Mouse (Mus musculus): ENCODE results near the gene Gm20388. TPM values are rescaled to one million over a fixed set of nuclear protein-coding genes. Genes with fewer than 3 reads are reported as not detected.

Gene Gm20388
- polyA plus RNA-seq, 1 experiment from 2014 or later = not detected

DNA sequence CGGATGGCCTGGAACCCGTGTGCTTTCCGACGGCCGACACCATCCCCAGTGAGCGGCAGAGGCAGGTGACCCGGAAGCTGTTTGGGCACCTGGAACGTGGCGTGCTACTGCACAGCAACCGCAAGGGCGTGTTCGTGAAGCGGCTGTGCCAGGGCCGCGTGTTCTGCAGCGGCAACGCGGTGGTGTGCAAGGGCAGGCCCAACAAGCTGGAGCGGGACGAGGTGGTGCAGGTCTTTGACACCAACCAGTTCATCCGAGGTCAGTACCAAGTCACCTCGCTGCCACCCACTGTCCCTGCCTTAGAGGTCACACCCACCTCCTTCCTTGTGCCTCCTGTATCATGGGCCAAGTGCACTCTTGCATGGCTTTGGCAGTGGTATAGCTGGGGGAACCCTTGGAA lies 842.8 kb downstream of the Gm20388 start:
- H3K4me2 ChIP-seq = no peak overlapping the region
- no peak overlapping the region for H3K27ac ChIP-seq
- H3K27me3 ChIP-seq = no peaks in the 10 kb centered on the region
- no peak overlapping the region for H3K9ac ChIP-seq
- H3K4me3 ChIP-seq = no peak overlapping the region
- ATAC-seq (ENCODE audit: insufficient number of reproducible peaks, insufficient read depth, low FRiP score, low TSS enrichment, low read depth) = no peak
- peaks cover 24% of the 10 kb centered on the region for H3K4me1 ChIP-seq
- H3K36me3 ChIP-seq = no peaks in the 10 kb centered on the region
- WGBS = 95% methylated on average over 22 of the region's 22 CpGs
- H3K9me3 ChIP-seq = no peaks in the 10 kb centered on the region

DNA sequence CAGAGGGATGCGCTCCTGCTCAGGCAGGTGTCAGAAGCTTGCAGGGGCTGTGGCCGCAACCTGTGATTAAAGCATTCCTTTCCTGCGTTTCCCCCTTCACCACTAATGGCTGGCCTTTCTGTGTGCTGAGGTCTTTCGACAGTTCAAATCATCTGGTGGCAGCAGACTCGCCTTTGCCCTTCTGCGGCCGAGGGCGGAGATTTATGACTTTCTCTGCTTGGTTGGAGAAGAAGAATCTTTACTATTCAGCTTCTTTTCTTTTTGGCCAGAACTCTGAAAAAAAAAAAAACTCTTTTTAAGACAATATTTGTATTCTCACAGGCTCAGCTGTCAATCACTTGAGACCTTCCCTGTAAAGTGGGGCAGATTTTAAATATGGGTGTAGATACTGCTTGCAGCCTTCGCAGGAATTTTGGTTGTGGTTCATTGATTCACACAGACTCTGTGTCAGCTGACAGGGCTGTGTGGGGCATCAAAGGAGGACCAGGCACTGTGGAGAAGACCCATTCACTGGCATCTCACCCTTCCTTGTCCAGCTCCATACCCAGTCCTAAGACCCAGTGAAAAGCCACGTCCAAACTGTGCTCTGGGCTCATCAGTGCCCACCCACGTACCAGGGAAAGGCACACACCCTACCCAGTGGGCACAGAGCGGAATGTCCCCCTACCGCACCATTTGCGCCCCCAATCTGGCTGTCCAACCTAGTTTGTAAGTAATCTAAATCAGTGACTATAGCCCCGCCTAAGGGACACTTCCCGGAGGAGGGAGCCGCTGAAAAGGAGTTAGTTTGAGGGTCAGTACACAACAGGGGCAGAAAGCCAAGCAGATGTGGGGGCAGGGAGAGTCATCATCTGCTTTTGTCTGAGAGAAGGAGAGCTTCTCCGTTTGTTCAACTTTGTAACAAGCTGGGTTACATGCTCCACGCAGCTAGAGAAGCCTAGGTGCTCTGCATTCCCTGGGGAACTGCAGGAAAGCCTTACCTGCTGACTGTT lies 845.0 kb downstream of the Gm20388 start:
- Histone ChIP-seq H3K4me3 (no peak overlapping the region), H3K27me3 (no peaks in the 10 kb centered on the region), H3K27ac (0 out of 2 replicates have a peak overlapping the region, but pooled peaks have one; percentile 28), H3K36me3 (no peaks in the 10 kb centered on the region), H3K9me3 (no peaks in the 10 kb centered on the region), H3K9ac (no peak overlapping the region), H3K4me1 (peaks cover 24% of the 10 kb centered on the region), H3K4me2 (no peak overlapping the region)
- no peak for ATAC-seq (ENCODE audit: insufficient number of reproducible peaks, insufficient read depth, low FRiP score, low TSS enrichment, low read depth)
- 55% methylated on average over 19 of the region's 19 CpGs for WGBS

DNA sequence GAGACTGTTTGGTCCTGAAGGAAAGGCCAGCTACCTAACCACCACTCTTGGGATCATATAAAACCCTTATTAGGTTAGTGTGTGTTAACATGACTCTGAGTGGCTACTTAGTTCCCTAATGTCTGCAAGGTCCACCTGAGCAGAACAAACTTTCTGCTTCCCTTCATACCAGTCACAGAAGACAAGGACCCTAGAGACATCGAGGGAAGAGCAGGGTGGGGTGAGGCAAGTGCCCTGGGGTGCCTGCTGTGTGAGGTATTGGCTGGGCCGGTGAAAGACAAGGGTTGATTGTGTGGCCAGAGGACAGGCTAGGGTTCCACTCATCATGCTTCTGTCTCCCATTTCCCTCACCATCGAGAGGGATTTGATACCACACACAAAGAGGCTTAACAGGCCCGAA lies 847.4 kb downstream of the Gm20388 start:
- Histone ChIP-seq H3K4me3 (no peak overlapping the region), H3K4me2 (no peak overlapping the region), H3K27me3 (no peaks in the 10 kb centered on the region), H3K4me1 (peaks cover 9% of the 10 kb centered on the region; the same call in 1 of the 2 replicates), H3K9me3 (no peaks in the 10 kb centered on the region), H3K27ac (no peak overlapping the region), H3K9ac (no peak overlapping the region), H3K36me3 (no peaks in the 10 kb centered on the region)
- 18% methylated on average over 4 of the region's 4 CpGs for WGBS
- no peak for ATAC-seq (ENCODE audit: insufficient number of reproducible peaks, insufficient read depth, low FRiP score, low TSS enrichment, low read depth)

DNA sequence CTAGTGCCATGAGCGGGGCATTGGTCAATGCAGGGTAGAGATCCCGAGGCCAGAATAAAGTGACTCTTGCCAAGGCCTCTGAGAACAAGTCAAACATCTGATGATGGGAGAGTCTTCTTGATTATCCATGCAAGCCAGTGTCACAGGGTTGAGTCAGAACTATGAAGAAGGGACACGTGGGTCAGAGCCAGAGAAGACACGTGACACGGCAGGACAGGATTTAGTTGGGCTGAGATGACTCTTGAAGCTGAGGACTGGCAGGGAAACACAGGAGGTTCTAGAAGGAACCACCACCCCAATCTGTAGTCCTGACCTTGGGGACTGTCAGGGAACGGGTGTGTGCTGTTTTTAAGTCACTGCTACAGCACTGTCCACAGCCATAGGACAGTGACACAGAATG lies 849.2 kb downstream of the Gm20388 start:
- no peak for ATAC-seq (ENCODE audit: insufficient number of reproducible peaks, insufficient read depth, low FRiP score, low TSS enrichment, low read depth)
- WGBS = 81% methylated on average over 6 of the region's 6 CpGs
- H3K36me3 ChIP-seq = no peaks in the 10 kb centered on the region

DNA sequence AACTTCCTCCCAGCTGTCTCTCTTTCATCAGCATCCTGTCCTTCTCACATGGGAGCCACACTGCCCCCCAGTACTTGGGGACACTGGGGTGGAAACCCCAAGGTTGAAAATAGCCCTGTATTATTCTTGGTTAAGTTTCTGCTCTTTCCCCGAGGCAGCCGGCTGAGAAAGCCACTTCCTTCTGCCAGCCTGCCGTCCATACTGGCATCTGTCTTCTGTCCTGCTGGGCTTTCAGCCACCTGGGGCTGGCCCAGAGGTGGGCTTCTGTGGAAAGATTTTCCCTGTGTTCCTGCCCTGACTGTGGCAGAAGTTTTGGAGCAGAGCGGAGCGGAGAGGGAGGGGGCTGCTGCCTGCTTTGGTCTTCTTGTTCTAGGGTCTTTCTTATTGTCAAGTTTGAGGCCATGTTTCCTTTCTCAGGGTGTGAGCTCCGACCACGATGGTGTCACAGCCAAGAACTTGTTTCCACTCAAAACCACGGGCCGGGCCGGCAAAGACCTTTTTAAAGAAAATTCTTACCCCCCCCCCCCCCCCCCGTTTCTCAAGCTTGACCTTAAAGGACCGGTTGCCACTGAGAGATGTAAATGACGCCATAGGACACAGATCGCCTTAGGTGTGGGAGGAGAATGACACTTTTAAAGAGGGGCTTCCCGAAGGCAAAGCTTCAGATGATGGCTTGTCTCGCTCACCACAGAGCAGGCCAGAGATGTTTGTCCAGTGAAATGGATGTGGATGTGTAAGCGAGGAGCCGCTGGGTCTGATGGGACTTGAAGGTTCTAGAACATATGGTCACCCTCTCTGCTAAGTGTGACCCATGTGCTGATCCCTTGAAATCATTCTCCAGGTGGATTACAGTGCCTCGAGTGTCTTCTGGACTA lies 849.9 kb downstream of the Gm20388 start:
- no peak overlapping the region for H3K4me2 ChIP-seq
- H3K4me1 ChIP-seq = peaks cover 5% of the 10 kb centered on the region; the same call in 1 of the 2 replicates
- no peak overlapping the region for H3K4me3 ChIP-seq
- ATAC-seq (ENCODE audit: insufficient number of reproducible peaks, insufficient read depth, low FRiP score, low TSS enrichment, low read depth) = no peak
- no peaks in the 10 kb centered on the region for H3K27me3 ChIP-seq
- no peak overlapping the region for H3K9ac ChIP-seq
- H3K36me3 ChIP-seq = no peaks in the 10 kb centered on the region
- H3K9me3 ChIP-seq = no peaks in the 10 kb centered on the region
- WGBS = 81% methylated on average over 19 of the region's 19 CpGs
- H3K27ac ChIP-seq = no peak overlapping the region

More for the DNA sequence above, 849.2 kb downstream of the Gm20388 start:
- H3K4me1 ChIP-seq = peaks cover 6% of the 10 kb centered on the region; the same call in 1 of the 2 replicates
- H3K4me2 ChIP-seq = no peak overlapping the region
- no peaks in the 10 kb centered on the region for H3K9me3 ChIP-seq
- H3K4me3 ChIP-seq = no peak overlapping the region
- H3K27ac ChIP-seq = no peak overlapping the region
- H3K27me3 ChIP-seq = no peaks in the 10 kb centered on the region
- H3K9ac ChIP-seq = no peak overlapping the region

DNA sequence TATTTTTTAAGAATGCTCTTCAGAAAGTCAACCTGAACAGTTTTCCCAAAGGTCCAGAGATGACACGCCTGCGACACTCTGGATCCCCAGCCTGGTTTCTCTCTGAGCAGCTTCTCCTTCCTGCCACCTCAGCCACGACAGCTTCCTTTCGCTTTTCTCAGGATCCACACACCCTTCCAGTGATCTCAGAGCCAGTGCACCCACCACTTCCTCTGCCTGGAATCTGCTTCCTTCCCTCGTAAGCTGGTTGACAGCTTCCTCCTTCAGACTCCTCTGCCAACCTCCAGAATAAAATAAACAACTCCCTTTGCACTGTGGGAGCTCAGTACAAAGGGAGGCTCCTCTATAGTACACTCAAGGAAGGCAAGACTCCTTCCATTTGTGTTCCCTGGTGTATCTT lies 852.6 kb downstream of the Gm20388 start:
- Histone ChIP-seq H3K4me1 (0 out of 2 replicates have a peak, but pooled peaks cover under 1% of the 10 kb centered on the region), H3K9me3 (no peaks in the 10 kb centered on the region), H3K27ac (no peak overlapping the region), H3K27me3 (no peaks in the 10 kb centered on the region), H3K4me3 (no peak overlapping the region), H3K9ac (no peak overlapping the region), H3K36me3 (no peaks in the 10 kb centered on the region), H3K4me2 (no peak overlapping the region)
- no peak for ATAC-seq (ENCODE audit: insufficient number of reproducible peaks, insufficient read depth, low FRiP score, low TSS enrichment, low read depth)
- WGBS = 64% methylated on average over 5 of the region's 5 CpGs

DNA sequence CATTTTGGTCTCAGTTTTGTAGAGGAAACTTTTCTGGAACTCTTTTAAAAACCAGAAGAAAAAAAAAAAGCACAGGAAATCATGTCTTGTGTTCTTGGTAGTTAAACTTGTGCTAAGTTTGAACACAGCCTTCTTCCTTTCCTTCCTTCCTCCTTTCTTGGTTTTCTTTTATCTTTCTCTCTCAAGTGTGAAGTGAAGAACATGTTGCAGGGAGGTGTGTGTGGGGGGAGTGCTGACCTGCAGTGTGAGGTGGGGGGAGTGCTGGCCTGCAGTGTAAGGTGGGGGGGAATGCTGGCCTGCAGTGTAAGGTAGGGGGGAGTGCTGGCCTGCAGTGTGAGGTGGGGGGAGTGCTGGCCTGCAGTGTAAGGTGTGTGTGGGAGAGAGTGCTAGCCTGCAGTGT lies 854.0 kb downstream of the Gm20388 start:
- Histone ChIP-seq H3K36me3 (no peaks in the 10 kb centered on the region), H3K9me3 (no peaks in the 10 kb centered on the region), H3K4me2 (no peak overlapping the region), H3K27me3 (no peaks in the 10 kb centered on the region), H3K9ac (no peak overlapping the region), H3K4me1 (peaks cover 6% of the 10 kb centered on the region; the same call in 1 of the 2 replicates), H3K27ac (no peak overlapping the region), H3K4me3 (no peak overlapping the region)
- ATAC-seq (ENCODE audit: insufficient number of reproducible peaks, insufficient read depth, low FRiP score, low TSS enrichment, low read depth) = no peak

DNA sequence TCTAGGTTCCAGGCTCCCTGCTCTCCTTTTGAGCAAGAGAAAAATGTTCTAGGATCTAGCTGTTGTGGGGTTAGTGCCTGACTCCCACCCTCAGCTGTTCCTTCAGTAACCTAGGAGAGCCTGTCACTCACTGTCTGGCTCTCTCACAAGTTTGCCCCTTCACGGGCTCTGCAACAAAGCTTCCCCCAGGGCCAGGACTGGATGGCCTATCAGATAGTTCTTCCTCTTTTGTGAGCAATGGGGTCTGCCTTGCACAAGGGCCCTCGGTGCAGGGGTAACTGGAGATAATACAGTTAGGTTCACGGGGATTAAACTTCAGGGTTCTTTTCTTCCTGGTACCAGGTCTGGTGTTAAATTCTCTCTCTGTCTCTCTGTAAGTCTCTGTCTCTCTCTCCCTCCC lies 856.0 kb downstream of the Gm20388 start:
- 28% methylated on average over 3 of the region's 3 CpGs for WGBS
- H3K4me1 ChIP-seq = peaks cover 6% of the 10 kb centered on the region; the same call in 1 of the 2 replicates
- H3K9me3 ChIP-seq = no peaks in the 10 kb centered on the region
- H3K36me3 ChIP-seq = no peaks in the 10 kb centered on the region
- no peak overlapping the region for H3K9ac ChIP-seq
- H3K4me3 ChIP-seq = no peak overlapping the region
- no peaks in the 10 kb centered on the region for H3K27me3 ChIP-seq
- no peak overlapping the region for H3K4me2 ChIP-seq
- ATAC-seq (ENCODE audit: insufficient number of reproducible peaks, insufficient read depth, low FRiP score, low TSS enrichment, low read depth) = no peak
- no peak overlapping the region for H3K27ac ChIP-seq

DNA sequence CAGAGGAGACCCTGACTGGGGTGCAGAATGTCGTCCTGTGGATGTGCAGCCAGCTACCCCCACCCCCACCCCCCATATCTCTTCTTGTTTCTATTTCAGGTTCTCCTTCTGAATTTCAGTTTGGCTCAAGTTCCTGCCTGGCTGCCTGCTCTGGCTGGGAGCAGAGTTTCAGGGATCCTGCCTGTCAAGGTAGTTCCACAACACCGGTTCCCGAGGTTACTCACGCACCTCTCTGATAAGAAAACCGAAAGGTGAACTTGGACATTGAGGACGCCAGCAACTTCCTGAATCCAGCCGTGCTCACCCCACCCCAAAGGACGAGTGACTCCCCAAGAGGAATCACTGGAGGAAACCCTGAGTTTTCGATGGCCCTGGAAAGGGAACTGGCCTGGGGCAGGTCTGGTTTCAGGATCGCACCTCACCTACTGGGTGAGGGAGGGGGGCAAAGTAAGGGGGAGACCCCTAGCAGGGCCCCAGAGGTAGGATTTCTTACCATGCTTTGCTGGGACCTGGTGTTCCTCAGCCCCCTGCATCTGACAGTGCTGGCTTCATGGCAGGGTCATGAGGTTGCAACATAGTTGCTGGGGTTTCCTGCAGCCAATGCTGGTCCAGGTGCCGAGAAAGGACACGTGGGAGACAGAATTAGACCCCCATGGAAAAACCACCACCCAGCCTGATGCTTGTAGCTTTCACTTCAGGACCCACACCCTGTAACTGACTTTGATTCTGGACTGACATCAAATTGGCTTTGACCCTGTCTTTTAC lies 858.0 kb downstream of the Gm20388 start:
- Histone ChIP-seq H3K36me3 (no peaks in the 10 kb centered on the region), H3K27ac (no peak overlapping the region), H3K9me3 (no peaks in the 10 kb centered on the region), H3K4me2 (no peak overlapping the region), H3K4me3 (no peak overlapping the region), H3K4me1 (peaks cover 6% of the 10 kb centered on the region; the same call in 1 of the 2 replicates), H3K27me3 (no peaks in the 10 kb centered on the region), H3K9ac (no peak overlapping the region)
- WGBS = 68% methylated on average over 12 of the region's 12 CpGs
- no peak for ATAC-seq (ENCODE audit: insufficient number of reproducible peaks, insufficient read depth, low FRiP score, low TSS enrichment, low read depth)

DNA sequence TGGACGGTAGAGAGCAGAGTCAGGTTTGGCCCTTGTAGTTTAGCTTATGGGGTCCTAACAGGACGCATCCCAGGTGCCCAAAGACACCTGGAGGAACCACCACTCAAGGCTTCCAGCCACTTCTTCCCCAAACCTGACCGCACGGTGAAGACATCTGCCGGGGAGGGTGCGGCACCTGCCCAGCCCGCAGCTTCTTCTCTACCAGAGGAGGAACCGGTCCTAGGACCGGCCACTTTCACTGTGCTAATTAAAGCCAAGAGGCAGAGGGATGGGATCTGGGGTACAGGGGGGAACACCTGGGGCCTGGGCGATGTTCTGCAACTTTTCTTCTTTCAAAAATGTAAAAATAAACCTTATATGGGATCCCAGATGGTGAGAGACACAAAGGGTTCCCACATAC lies 866.5 kb downstream of the Gm20388 start:
- Histone ChIP-seq H3K27me3 (peaks cover 7% of the 10 kb centered on the region; the same call in 1 of the 2 replicates), H3K4me2 (no peak overlapping the region), H3K4me3 (no peak overlapping the region), H3K9me3 (no peaks in the 10 kb centered on the region), H3K27ac (no peak overlapping the region), H3K9ac (no peak overlapping the region), H3K4me1 (no peaks in the 10 kb centered on the region), H3K36me3 (no peaks in the 10 kb centered on the region)
- WGBS = 85% methylated on average over 10 of the region's 10 CpGs
- no peak for ATAC-seq (ENCODE audit: insufficient number of reproducible peaks, insufficient read depth, low FRiP score, low TSS enrichment, low read depth)

DNA sequence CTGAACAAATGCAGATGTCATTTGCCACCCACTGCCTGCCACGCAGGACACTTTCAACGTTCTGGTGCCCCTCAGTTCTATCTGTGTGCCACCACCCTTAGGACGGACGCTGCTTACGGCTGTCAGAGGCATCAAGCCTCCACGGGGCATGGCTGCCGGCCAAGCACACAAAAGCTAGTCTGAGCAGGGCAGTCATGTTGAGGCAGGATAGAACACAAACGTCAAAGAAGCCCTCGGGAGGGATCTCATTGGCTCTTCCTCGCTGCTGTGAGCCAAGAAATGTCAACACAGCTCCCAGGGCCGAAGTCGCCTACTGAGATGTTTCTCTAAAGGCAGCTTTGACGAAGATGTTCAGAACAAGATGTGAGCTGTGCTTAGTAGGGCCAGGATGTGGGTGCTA lies 867.1 kb downstream of the Gm20388 start:
- Histone ChIP-seq H3K9me3 (no peaks in the 10 kb centered on the region), H3K27me3 (peaks cover 7% of the 10 kb centered on the region; the same call in 1 of the 2 replicates), H3K9ac (no peak overlapping the region), H3K27ac (no peak overlapping the region), H3K36me3 (no peaks in the 10 kb centered on the region), H3K4me2 (no peak overlapping the region), H3K4me3 (no peak overlapping the region), H3K4me1 (no peaks in the 10 kb centered on the region)
- 50% methylated on average over 13 of the region's 13 CpGs for WGBS
- no peak for ATAC-seq (ENCODE audit: insufficient number of reproducible peaks, insufficient read depth, low FRiP score, low TSS enrichment, low read depth)
